Mouse (Mus musculus): ENCODE measurements around the gene Slit3.

DNA sequence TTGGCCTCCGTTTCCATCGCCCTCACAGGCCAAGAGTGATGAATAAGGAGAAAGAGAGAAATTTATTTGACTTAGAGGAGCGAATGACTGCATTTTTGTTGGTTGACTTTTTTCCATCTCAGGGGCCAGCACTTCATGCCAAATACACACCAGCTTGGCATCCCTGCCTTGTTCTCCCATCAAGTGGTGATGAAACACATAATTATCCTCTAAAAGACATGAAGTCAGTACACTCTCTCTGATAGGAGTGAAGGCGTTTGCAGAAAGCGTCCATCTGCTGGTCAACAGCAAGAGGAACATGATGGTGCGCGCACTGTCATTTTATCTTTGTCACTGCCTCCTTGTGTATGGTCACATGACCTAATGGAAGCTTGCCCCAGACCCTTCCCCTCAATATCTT lies 75.8 kb downstream of the Slit3 start:
- no peak for TF ChIP-seq CTCF (IDR thresholded peaks at IDR 0.05; ENCODE audit: borderline replicate concordance, control insufficient read depth, extremely low read depth, insufficient read depth, low read length, poor library complexity)
- no peak for TF ChIP-seq POLR2A (IDR thresholded peaks at IDR 0.05; ENCODE audit: control insufficient read depth, extremely low read depth, insufficient read depth, low read length, poor library complexity)

Measured in thymus, adult 2 months (tissue).